Comparison of ENCODE assay signal across 10 mouse cellular contexts in the genomic region with DNA sequence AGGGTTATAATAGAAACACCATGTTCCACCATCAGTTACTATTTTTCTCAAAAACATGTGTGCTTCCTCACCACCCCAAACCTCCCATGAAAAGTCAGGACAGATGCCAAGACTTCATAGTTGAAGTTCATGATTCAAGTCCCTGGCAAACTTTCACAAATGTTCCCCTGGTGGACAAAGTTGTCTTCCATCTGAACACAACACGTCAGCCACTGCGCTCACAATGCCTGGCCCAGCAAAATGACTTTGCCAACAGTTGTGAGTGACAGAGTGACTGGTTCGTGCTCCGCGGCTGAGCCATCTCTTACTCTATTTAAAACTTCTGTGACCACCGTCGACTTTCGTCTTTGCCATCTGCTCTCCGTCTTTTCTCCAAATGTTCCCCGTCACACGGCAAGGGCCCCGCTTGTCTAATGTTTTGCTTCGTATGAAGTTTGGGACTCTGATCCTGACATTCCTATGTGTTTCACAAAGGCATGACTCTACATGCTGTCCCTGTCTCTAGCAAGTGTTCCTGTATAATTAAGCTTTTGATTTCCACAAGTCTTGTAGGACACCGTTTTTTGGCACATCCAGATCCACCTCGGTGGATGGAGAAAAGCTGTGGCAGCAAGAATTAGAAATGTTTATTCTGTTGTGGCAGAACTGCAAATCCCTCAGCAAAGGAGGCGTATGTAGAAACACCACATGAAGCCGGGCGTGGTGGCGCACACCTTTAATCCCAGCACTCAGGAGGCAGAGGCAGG.
DNase-seq lines count a peak whose midpoint lies in the region; ATAC-seq lines count a peak whose summit lies in the region.
"Had no signal": no experiment of that assay in that cellular context is flagged by ENCODE, and none has a peak within 500 bp of the region (broad histone marks: within the 10 kb centered on the region; RNA-seq: fewer than 3 reads in every experiment).

No protein-coding gene starts in this region.

- no peak for ATAC-seq in megakaryocyte progenitor cell, adult 5-6 weeks (replicated peaks; ENCODE audit: poor library complexity)

- peak; percentile 20 for DNase-seq in adrenal gland, postnatal 10 days
- DNase-seq in adrenal gland, adult 18-20 months (ENCODE audit: low spot score in 2 of 2) = no peak
- DNase-seq in kidney, postnatal 14 days = peak; percentile 36
- DNase-seq in kidney, postnatal 36 days = no peak
- peak; percentile 71 to 75 for DNase-seq in heart, postnatal 10 days
- peak; percentile 72 for DNase-seq in lung, postnatal 36 days
- no peak for DNase-seq in right cerebral cortex, adult 2 months (ENCODE audit: low spot score in 2 of 2)
- DNase-seq: adrenal gland, postnatal 25 days; cerebellum, adult 9-10 months had no signal

- intact Hi-C loops in heart, postnatal 10 days (cut with DNase I) = no loop called here

Comparison
In these comparisons a context has a peak if more than half of its experiments do, and no peak if none do; other contexts are left out.
1. DNase-seq: peak in adrenal gland, postnatal 10 days (single experiment), kidney, postnatal 14 days (single experiment), heart, postnatal 10 days (2 of 2) and lung, postnatal 36 days (single experiment); none in adrenal gland, adult 18-20 months (0 of 2), kidney, postnatal 36 days (0 of 2) and right cerebral cortex, adult 2 months (0 of 2).